Mouse (Mus musculus) right cerebral cortex, postnatal 4 days (tissue): ENCODE results near the gene Mrpl22.
A peak's percentile ranks its signal among the peaks of the same experiment; 100 is the strongest.
"Not testable (repeated sequence)": the region's sequence is repeated elsewhere in the genome, so short reads cannot be mapped to it uniquely, and the experiment has no call there.

Experiments
- DNase-seq: peaks from one replicate; pipeline ENCODE4 v3.0.0-alpha.2; 2022

The Mrpl22 gene

GRCm38 (mm10) chr11:58183579-58183978 is 12.1 kb downstream of the Mrpl22 start:
- DNase-seq: no peak

GRCm38 (mm10) chr11:58189675-58190074 is 18.2 kb downstream of the Mrpl22 start:
- DNase-seq: no peak

GRCm38 (mm10) chr11:58193326-58193725 is 21.9 kb downstream of the Mrpl22 start:
- no peak for DNase-seq

- DNase-seq: no peak
Measured at GRCm38 (mm10) chr11:58193860-58194520, 22.5 kb downstream of the Mrpl22 start.

- no peak for DNase-seq
Measured at GRCm38 (mm10) chr11:58198663-58199062, 27.2 kb downstream of the Mrpl22 start.

- DNase-seq: peak; percentile 18
Measured at GRCm38 (mm10) chr11:58199229-58200037, 28.0 kb downstream of the Mrpl22 start, which contains the start of the genes Igtp and Irgm2. Gene Igtp, plus strand, starts transcription at chr11:58199556. Gene Irgm2, plus strand, starts transcription at chr11:58199618.

- no peak for DNase-seq
Measured at GRCm38 (mm10) chr11:58200226-58200625, 28.8 kb downstream of the Mrpl22 start.

- DNase-seq: no peak
Measured at GRCm38 (mm10) chr11:58201052-58201451, 29.6 kb downstream of the Mrpl22 start.

GRCm38 (mm10) chr11:58210321-58210886 is 38.9 kb downstream of the Mrpl22 start:
- DNase-seq: no peak

GRCm38 (mm10) chr11:58211062-58211681 is 39.7 kb downstream of the Mrpl22 start:
- DNase-seq: no peak

- DNase-seq: no peak
Measured at GRCm38 (mm10) chr11:58211682-58212067, 40.2 kb downstream of the Mrpl22 start.

- no peak for DNase-seq
Measured at GRCm38 (mm10) chr11:58213673-58214342, 42.3 kb downstream of the Mrpl22 start.

GRCm38 (mm10) chr11:58214391-58215048 is 43.1 kb downstream of the Mrpl22 start:
- DNase-seq: peak; percentile 14

GRCm38 (mm10) chr11:58215049-58215430 is 43.6 kb downstream of the Mrpl22 start:
- not testable (repeated sequence) for DNase-seq

GRCm38 (mm10) chr11:58215814-58216213 is 44.4 kb downstream of the Mrpl22 start:
- no peak for DNase-seq

- no peak for DNase-seq
Measured at GRCm38 (mm10) chr11:58216823-58217222, 45.4 kb downstream of the Mrpl22 start.

- no peak for DNase-seq
Measured at GRCm38 (mm10) chr11:58223751-58224150, 52.3 kb downstream of the Mrpl22 start.

GRCm38 (mm10) chr11:58224313-58224712 is 52.9 kb downstream of the Mrpl22 start:
- DNase-seq: no peak

- DNase-seq: not testable (repeated sequence)
Measured at GRCm38 (mm10) chr11:58224872-58225271, 53.4 kb downstream of the Mrpl22 start.

- peak; percentile 36 for DNase-seq
Measured at GRCm38 (mm10) chr11:58225655-58226054, 54.2 kb downstream of the Mrpl22 start.

- DNase-seq: no peak
Measured at GRCm38 (mm10) chr11:58226425-58226824, 55.0 kb downstream of the Mrpl22 start.

- DNase-seq: not testable (repeated sequence)
Measured at GRCm38 (mm10) chr11:58228021-58228420, 56.6 kb downstream of the Mrpl22 start.
